In the genomic region with DNA sequence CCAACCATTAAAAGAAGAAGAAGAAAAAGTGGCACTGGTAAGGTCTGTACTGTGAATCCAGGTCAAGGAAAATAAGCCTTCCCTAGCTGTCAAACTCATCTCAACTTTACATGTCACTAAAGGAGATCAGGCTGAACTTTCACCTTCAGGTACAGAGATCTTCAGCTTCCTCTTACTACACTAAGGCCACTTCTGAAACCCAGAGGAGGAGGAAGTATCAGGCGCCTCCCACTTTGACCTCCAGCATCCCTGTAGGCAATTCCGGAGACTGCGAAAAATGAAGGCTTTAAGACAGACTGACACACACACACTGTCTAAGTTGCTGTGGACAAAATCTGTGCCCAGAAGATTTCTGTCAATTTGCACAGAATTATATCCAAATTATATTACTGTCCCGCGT, we compare ENCODE assay signal across 8 mouse cellular contexts. TPM values are rescaled to one million over a fixed set of nuclear protein-coding genes. Genes with fewer than 3 reads are reported as not detected.
A peak's percentile ranks its signal among the peaks of the same experiment; 100 is the strongest.
DNase-seq lines count a peak whose midpoint lies in the region; ATAC-seq and TF ChIP-seq lines count a peak whose summit lies in the region.

No protein-coding gene starts in this region.

- intact Hi-C loops in left cerebral cortex, adult 2 months (cut with DNase I): loop anchor here (5.0 to 10.0 kb wide), 3 partner anchors 165 to 800 kb away; a partner anchor contains a TSS
- intact Hi-C loops in left cerebral cortex, postnatal 25 days (cut with DNase I): loop anchor here (1.0 to 5.0 kb wide), 3 partner anchors 129 to 745 kb away; no protein-coding TSS in a partner anchor

- H3K27ac ChIP-seq in left cerebral cortex, adult 2 months: peak overlapping the region; percentile 74; the same call in 1 of the 2 replicates
- H3K27ac ChIP-seq in embryonic fibroblast, embryonic 13.5 days (ENCODE audit: insufficient read depth, low read length): peak overlapping the region; percentile 55
- H3K27ac ChIP-seq in hindbrain, embryonic 11.5 days (ENCODE audit: low read depth, low read length): no peak overlapping the region
- peak overlapping the region; percentile 93 for H3K27ac ChIP-seq in limb, embryonic 13.5 days
- peak overlapping the region; percentile 86; the same call in 1 of the 2 replicates for H3K27ac ChIP-seq in midbrain, embryonic 14.5 days (replicated peaks; ENCODE audit: low read depth, low read length)

- H3K4me1 ChIP-seq in embryonic fibroblast, embryonic 13.5 days (ENCODE audit: control insufficient read depth, insufficient read depth, low read length): no peaks in the 10 kb centered on the region
- no peaks in the 10 kb centered on the region for H3K4me1 ChIP-seq in hindbrain, embryonic 11.5 days (replicated peaks; ENCODE audit: control insufficient read depth, insufficient read depth, low read length)
- peaks cover 13% of the 10 kb centered on the region; the same call in 1 of the 2 replicates for H3K4me1 ChIP-seq in limb, embryonic 13.5 days
- H3K4me1 ChIP-seq in midbrain, embryonic 14.5 days (ENCODE audit: control insufficient read depth, insufficient read depth, low read length): peaks cover 12% of the 10 kb centered on the region

- DNase-seq in left cerebral cortex, adult 2 months (ENCODE audit: extremely low spot score in 1 of 2, low spot score in 2 of 2): no peak
- DNase-seq in left cerebral cortex, postnatal 25 days (ENCODE audit: low spot score in 2 of 2): no peak
- no peak for DNase-seq in hindbrain, embryonic 11.5 days (ENCODE audit: low spot score)
- DNase-seq in midbrain, embryonic 14.5 days: peak; percentile 9
- no peak for DNase-seq in ovary, adult 18-20 months (ENCODE audit: low spot score)
- DNase-seq in gastrocnemius, postnatal 25 days: no peak

- no peak for TF ChIP-seq POLR2A in embryonic fibroblast, embryonic 13.5 days (IDR thresholded peaks at IDR 0.05; ENCODE audit: low read depth, low read length)

- H3K36me3 ChIP-seq in hindbrain, embryonic 11.5 days (ENCODE audit: control insufficient read depth, insufficient read depth, low read length): no peaks in the 10 kb centered on the region
- H3K36me3 ChIP-seq in limb, embryonic 13.5 days: 0 out of 2 replicates have a peak, but pooled peaks cover 4% of the 10 kb centered on the region
- H3K36me3 ChIP-seq in midbrain, embryonic 14.5 days (ENCODE audit: control insufficient read depth, insufficient read depth, low read length): 0 out of 2 replicates have a peak, but pooled peaks cover 3% of the 10 kb centered on the region

- H3K4me3 ChIP-seq in left cerebral cortex, adult 2 months: peak overlapping the region; percentile 91
- H3K4me3 ChIP-seq in embryonic fibroblast, embryonic 13.5 days (ENCODE audit: insufficient read depth, low read length): peak overlapping the region; percentile 81
- H3K4me3 ChIP-seq in hindbrain, embryonic 11.5 days (ENCODE audit: low read depth, low read length): peak overlapping the region; percentile 84
- H3K4me3 ChIP-seq in limb, embryonic 13.5 days: peak overlapping the region; percentile 81
- peak overlapping the region; percentile 91 for H3K4me3 ChIP-seq in midbrain, embryonic 14.5 days (replicated peaks; ENCODE audit: low read depth, low read length)

- H3K4me2 ChIP-seq in hindbrain, embryonic 11.5 days (replicated peaks; ENCODE audit: low read depth, low read length): peak overlapping the region; percentile 63
- peak overlapping the region; percentile 86 for H3K4me2 ChIP-seq in limb, embryonic 13.5 days (replicated peaks)
- H3K4me2 ChIP-seq in midbrain, embryonic 14.5 days (ENCODE audit: low read length): peak overlapping the region; percentile 82

- no peaks in the 10 kb centered on the region; the same call in 1 of the 2 replicates for H3K9me3 ChIP-seq in hindbrain, embryonic 11.5 days (ENCODE audit: control insufficient read depth, low read length)
- H3K9me3 ChIP-seq in limb, embryonic 13.5 days: peaks cover 6% of the 10 kb centered on the region; the same call in 1 of the 2 replicates
- H3K9me3 ChIP-seq in midbrain, embryonic 14.5 days (ENCODE audit: control insufficient read depth, low read length): peaks cover 5% of the 10 kb centered on the region

- TF ChIP-seq CTCF in left cerebral cortex, adult 2 months (IDR thresholded peaks at IDR 0.05): no peak
- no peak for TF ChIP-seq CTCF in embryonic fibroblast, embryonic 13.5 days (IDR thresholded peaks at IDR 0.05; ENCODE audit: borderline replicate concordance, insufficient read depth, low read length)

- peak; percentile 17; the same call in 1 of the 2 replicates for ATAC-seq in hindbrain, embryonic 11.5 days (ENCODE audit: low FRiP score)
- no peak for ATAC-seq in limb, embryonic 13.5 days (ENCODE audit: low FRiP score, low read depth)
- ATAC-seq in midbrain, embryonic 14.5 days (ENCODE audit: low FRiP score, low TSS enrichment): no peak

- peak overlapping the region; percentile 87 for H3K9ac ChIP-seq in hindbrain, embryonic 11.5 days (ENCODE audit: low read depth, low read length)
- peak overlapping the region; percentile 92 for H3K9ac ChIP-seq in limb, embryonic 13.5 days
- H3K9ac ChIP-seq in midbrain, embryonic 14.5 days (replicated peaks; ENCODE audit: low read length): peak overlapping the region; percentile 84

- no peaks in the 10 kb centered on the region for H3K27me3 ChIP-seq in hindbrain, embryonic 11.5 days (ENCODE audit: control insufficient read depth, insufficient read depth, low read length)
- H3K27me3 ChIP-seq in limb, embryonic 13.5 days: no peaks in the 10 kb centered on the region
- H3K27me3 ChIP-seq in midbrain, embryonic 14.5 days (ENCODE audit: control insufficient read depth, insufficient read depth, low read length): no peaks in the 10 kb centered on the region

- 2% methylated on average over 5 of the region's 5 CpGs for WGBS in hindbrain, embryonic 11.5 days
- under 1% methylated on average over 5 of the region's 5 CpGs for WGBS in limb, embryonic 13.5 days
- 2% methylated on average over 5 of the region's 5 CpGs for WGBS in midbrain, embryonic 14.5 days

RNA-seq across cellular contexts. Expression of a gene that starts 0.8 kb away (rescaled TPM):
- 10 to 100 TPM; 42.9 to 46.9 TPM for total RNA-seq in left cerebral cortex, adult 2 months (2021)
- total RNA-seq in left cerebral cortex, postnatal 25 days (2021): 10 to 100 TPM; 45.0 to 48.0 TPM
- 39.4 and 49.1 TPM in 2 replicates for polyA plus RNA-seq in embryonic fibroblast, embryonic 13.5 days (2011; ENCODE audit: insufficient read length, low read depth, missing spikeins)
- polyA plus RNA-seq in hindbrain, embryonic 11.5 days (2014; fragmentation: Nextera tagmentation; extraction: Ambion mirVana): 39.7 and 44.6 TPM in 2 replicates
- polyA plus RNA-seq in limb, embryonic 13.5 days (2015; fragmentation: Nextera tagmentation; extraction: Ambion mirVana): 58.8 and 61.5 TPM in 2 replicates
- polyA plus RNA-seq in midbrain, embryonic 14.5 days (2014; fragmentation: Nextera tagmentation; extraction: Ambion mirVana): 29.7 and 33.7 TPM in 2 replicates
- 1 to 10 TPM; 7.5 to 8.3 TPM for total RNA-seq in gastrocnemius, postnatal 25 days (2021)

RNA-seq across cellular contexts. Expression of a gene that starts 25.9 kb away (rescaled TPM):
- not detected for total RNA-seq in left cerebral cortex, adult 2 months (2021)
- not detected for total RNA-seq in left cerebral cortex, postnatal 25 days (2021)
- not detected in 2 replicates for polyA plus RNA-seq in embryonic fibroblast, embryonic 13.5 days (2011; ENCODE audit: insufficient read length, low read depth, missing spikeins)
- not detected in 2 replicates for polyA plus RNA-seq in hindbrain, embryonic 11.5 days (2014; fragmentation: Nextera tagmentation; extraction: Ambion mirVana)
- polyA plus RNA-seq in limb, embryonic 13.5 days (2015; fragmentation: Nextera tagmentation; extraction: Ambion mirVana): not detected in 2 replicates
- not detected in 2 replicates for polyA plus RNA-seq in midbrain, embryonic 14.5 days (2014; fragmentation: Nextera tagmentation; extraction: Ambion mirVana)
- total RNA-seq in gastrocnemius, postnatal 25 days (2021): not detected

RNA-seq across cellular contexts. Expression of a gene that starts 38.1 kb away (rescaled TPM):
- total RNA-seq in left cerebral cortex, adult 2 months (2021): not detected
- total RNA-seq in left cerebral cortex, postnatal 25 days (2021): not detected
- not detected in 2 replicates for polyA plus RNA-seq in embryonic fibroblast, embryonic 13.5 days (2011; ENCODE audit: insufficient read length, low read depth, missing spikeins)
- polyA plus RNA-seq in hindbrain, embryonic 11.5 days (2014; fragmentation: Nextera tagmentation; extraction: Ambion mirVana): not detected in 2 replicates
- polyA plus RNA-seq in limb, embryonic 13.5 days (2015; fragmentation: Nextera tagmentation; extraction: Ambion mirVana): not detected in 2 replicates
- polyA plus RNA-seq in midbrain, embryonic 14.5 days (2014; fragmentation: Nextera tagmentation; extraction: Ambion mirVana): not detected in 2 replicates
- not detected for total RNA-seq in gastrocnemius, postnatal 25 days (2021)

RNA-seq across cellular contexts. Expression of a gene that starts 59.4 kb away (rescaled TPM):
- total RNA-seq in left cerebral cortex, adult 2 months (2021): not detected
- not detected for total RNA-seq in left cerebral cortex, postnatal 25 days (2021)
- not detected in 2 replicates for polyA plus RNA-seq in embryonic fibroblast, embryonic 13.5 days (2011; ENCODE audit: insufficient read length, low read depth, missing spikeins)
- not detected in 2 replicates for polyA plus RNA-seq in hindbrain, embryonic 11.5 days (2014; fragmentation: Nextera tagmentation; extraction: Ambion mirVana)
- polyA plus RNA-seq in limb, embryonic 13.5 days (2015; fragmentation: Nextera tagmentation; extraction: Ambion mirVana): not detected in 2 replicates
- not detected in 2 replicates for polyA plus RNA-seq in midbrain, embryonic 14.5 days (2014; fragmentation: Nextera tagmentation; extraction: Ambion mirVana)
- total RNA-seq in gastrocnemius, postnatal 25 days (2021): not detected
